Mouse (Mus musculus) left cerebral cortex, adult 18-20 months (tissue): ENCODE measurements around the gene Naip1. TPM values are rescaled to one million over a fixed set of nuclear protein-coding genes. Genes with fewer than 3 reads are reported as not detected.
A peak's percentile ranks its signal among the peaks of the same experiment; 100 is the strongest.
"Not testable (repeated sequence)": the region's sequence is repeated elsewhere in the genome, so short reads cannot be mapped to it uniquely, and the experiment has no call there.

ENCODE experiments used
- DNase-seq, 2 experiments: peaks; one replicate each; pipeline ENCODE4 v3.0.0; 2021 to 2022; ENCODE audit warnings: low spot score in 2 of 2, mixed read lengths in 1 of 2
- long read RNA-seq, 2 experiments: library from polyadenylated mRNA; stranded (forward); transcript quantifications; one replicate each; pipeline ENCODE4 v2.0.0; 2021
- total RNA-seq, 2 experiments: library from RNA; stranded (reverse); gene quantifications; 2 replicates each; pipeline ENCODE4 v1.2.3; 2021

The Naip1 gene
- under 1 TPM in 1 of 2 experiments, not detected in 1; 0.14 TPM for total RNA-seq
- long read RNA-seq, experiment 1, result 0 reads
- long read RNA-seq, experiment 2, result 0 reads

- DNase-seq, result not testable (repeated sequence)
Measured at GRCm38 (mm10) chr13:100452415-100453127, at the start of gene Naip1. TSS of gene Naip1 (minus strand) at chr13:100452869.

- DNase-seq, result not testable (repeated sequence)
Measured at GRCm38 (mm10) chr13:100499625-100500024, 47.0 kb upstream of the Naip1 start.

GRCm38 (mm10) chr13:100495337-100495736 lies 42.7 kb upstream of the Naip1 start:
- no peak for DNase-seq

- DNase-seq, result not testable (repeated sequence)
Measured at GRCm38 (mm10) chr13:100494370-100494769, 41.7 kb upstream of the Naip1 start.

GRCm38 (mm10) chr13:100493313-100493712 lies 40.6 kb upstream of the Naip1 start:
- DNase-seq, result no peak

GRCm38 (mm10) chr13:100492061-100492787 lies 39.6 kb upstream of the Naip1 start, which contains the start of gene Gtf2h2:
TSS of gene Gtf2h2 (minus strand) at chr13:100492579.
- DNase-seq, result peak; percentile 84 to 85

- no peak for DNase-seq
Measured at GRCm38 (mm10) chr13:100491623-100492022, 39.0 kb upstream of the Naip1 start.

- no peak for DNase-seq
Measured at GRCm38 (mm10) chr13:100490424-100490823, 37.8 kb upstream of the Naip1 start.

GRCm38 (mm10) chr13:100483610-100484009 lies 30.9 kb upstream of the Naip1 start:
- DNase-seq, result no peak

GRCm38 (mm10) chr13:100463527-100464222 lies 11.0 kb upstream of the Naip1 start:
- no peak for DNase-seq

- no peak for DNase-seq
Measured at GRCm38 (mm10) chr13:100461336-100461735, 8.7 kb upstream of the Naip1 start.

- no peak for DNase-seq
Measured at GRCm38 (mm10) chr13:100449495-100449894, 3.2 kb downstream of the Naip1 start.

GRCm38 (mm10) chr13:100440116-100440515 lies 12.6 kb downstream of the Naip1 start:
- no peak for DNase-seq

GRCm38 (mm10) chr13:100438701-100439100 lies 14.0 kb downstream of the Naip1 start:
- no peak for DNase-seq

- DNase-seq, result no peak
Measured at GRCm38 (mm10) chr13:100437322-100437825, 15.3 kb downstream of the Naip1 start.

GRCm38 (mm10) chr13:100436556-100437163 lies 16.0 kb downstream of the Naip1 start:
- not testable (repeated sequence) for DNase-seq

- DNase-seq, result not testable (repeated sequence)
Measured at GRCm38 (mm10) chr13:100419958-100420357, 32.7 kb downstream of the Naip1 start.

- no peak for DNase-seq
Measured at GRCm38 (mm10) chr13:100414428-100414827, 38.2 kb downstream of the Naip1 start.

GRCm38 (mm10) chr13:100409825-100410224 lies 42.8 kb downstream of the Naip1 start:
- no peak for DNase-seq

- DNase-seq, result no peak
Measured at GRCm38 (mm10) chr13:100409181-100409580, 43.5 kb downstream of the Naip1 start.

GRCm38 (mm10) chr13:100408242-100408641 lies 44.4 kb downstream of the Naip1 start:
- no peak for DNase-seq
